Mouse (Mus musculus) 416B (cell line): Measurements from ENCODE around the gene Zdhhc1.

ENCODE experiments used
- DNase-seq: peaks from one replicate; pipeline ENCODE4 v3.0.0; 2011; ENCODE audit warnings: low read depth

The Zdhhc1 gene

DNA sequence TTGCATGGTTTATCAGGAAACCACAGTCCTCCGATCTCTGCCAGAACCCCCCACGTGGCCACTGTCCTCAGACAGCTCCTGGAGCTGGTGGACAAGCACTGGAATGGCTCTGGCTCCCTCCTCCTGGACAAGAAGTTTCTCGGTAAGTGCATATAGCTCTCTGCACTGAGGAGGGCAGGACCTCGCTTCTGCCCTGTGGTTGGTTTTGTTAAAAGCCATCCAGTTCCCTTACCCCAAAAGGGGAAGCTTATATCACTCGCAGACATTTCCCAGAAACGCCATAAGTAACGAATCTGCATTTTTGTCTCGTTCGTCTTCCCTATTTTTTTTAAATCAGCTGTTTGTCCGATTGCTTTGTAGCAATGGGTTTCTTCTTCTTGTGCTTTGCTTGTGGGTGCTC lies 41.5 kb downstream of the Zdhhc1 start:
- DNase-seq = peak; percentile 79

DNA sequence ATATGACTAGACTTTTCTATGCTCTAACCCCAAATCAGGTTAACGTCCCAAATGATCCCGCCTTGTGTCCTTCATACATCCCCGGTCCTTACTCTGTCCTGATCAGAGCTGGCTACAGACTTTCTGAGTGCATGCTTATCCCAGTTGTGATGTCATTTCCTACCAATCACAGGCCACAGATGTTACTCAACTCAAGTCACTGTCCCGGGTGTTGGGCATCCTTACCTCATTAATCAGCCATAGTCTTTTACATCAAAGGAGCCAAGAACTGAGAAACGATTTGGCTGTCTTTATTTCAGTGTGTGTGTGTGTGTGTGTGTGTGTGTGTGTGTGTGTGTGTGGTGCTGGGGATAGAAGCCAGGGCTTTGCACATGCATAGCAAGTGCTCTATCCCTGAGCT lies 42.6 kb downstream of the Zdhhc1 start:
- DNase-seq = peak; percentile 72

DNA sequence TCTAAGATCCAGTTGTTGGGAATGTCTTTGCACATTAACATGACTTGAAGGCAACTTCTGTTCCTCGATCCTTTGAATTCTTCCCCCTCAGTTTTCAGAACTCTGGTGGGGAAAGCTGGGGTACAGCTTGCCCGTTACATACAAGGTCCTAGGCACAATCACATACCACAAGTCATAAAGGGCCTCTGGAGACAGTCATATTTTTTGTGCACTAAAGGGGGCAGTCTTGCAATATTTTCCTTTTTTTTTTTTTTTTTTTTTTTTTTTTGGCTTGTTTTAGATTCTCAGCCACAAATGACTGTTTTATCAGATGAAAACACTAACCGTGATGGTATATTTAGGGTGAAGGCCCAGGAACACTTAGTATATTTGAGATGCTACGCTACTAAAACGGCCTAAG lies 43.4 kb downstream of the Zdhhc1 start:
- DNase-seq = peak; percentile 75

DNA sequence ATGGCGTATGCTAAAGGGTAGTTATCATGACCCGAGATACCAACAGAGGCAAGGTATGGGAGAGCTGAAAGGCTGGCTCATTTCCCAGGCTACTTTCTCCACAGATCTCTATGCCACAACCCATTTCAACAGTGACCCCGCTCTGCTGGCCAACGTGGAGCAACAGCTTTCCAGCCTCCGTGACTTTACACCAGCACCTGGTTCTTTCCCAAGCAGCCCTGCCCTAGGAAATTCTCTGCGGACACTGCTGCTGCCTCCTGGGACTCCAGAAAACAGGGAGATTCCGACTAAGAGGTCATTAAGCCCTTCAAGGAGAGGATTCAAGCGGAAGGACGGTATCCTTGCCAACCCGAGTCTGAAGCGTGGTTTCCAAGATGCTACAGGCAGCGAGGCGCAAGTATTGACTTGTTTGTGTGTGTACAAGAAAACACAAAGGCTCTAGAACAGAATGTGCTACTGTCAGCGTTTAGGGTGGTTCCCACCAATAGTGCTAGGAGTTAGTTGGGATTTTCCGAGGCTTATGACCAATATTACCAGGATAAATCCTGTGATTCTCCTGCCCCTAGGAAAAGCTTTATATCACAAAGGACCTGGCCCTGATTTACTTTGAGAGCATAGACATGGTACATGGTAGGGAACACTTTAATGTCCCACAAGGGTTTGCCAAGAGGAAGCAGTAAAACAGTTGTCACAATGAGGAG lies 44.6 kb downstream of the Zdhhc1 start:
- no peak for DNase-seq

DNA sequence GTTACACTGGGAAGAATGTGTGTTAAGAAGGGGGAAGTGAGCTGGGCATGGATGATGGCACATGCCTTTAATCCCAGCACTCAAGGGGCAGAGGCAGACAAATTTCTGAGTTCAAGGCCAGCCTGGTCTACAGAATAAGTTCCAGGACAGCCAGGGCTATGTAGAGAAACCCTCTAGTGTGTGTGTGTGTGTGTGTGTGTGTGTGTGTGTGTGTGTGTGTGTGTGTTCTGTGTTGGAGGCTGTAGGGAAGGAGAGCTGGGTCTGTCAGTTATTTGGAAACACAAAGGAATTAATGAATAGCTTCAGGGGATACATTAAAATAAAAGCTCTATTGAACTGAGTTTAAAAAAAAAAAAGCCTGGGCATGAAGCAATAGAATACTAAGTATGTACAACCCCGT lies 45.7 kb downstream of the Zdhhc1 start:
- no peak for DNase-seq

DNA sequence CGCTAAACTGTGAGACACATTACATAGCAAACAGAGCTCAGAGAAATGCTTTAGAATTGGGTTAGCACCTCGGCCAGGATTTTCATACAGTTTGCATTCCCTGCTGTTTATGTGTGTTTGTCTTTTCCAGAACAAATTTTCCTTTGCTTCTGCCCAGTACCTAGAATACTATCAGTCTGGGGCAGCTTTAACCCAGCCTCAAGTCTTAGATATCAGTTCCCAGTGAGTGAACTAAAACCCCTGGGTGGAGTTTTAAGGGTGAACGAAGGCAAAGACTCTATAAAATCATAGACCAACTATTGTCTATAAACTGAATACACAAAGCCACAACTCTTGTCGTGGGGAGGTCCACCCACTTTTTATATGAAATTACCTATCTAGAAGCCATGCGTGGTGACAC lies 48.1 kb downstream of the Zdhhc1 start:
- no peak for DNase-seq

DNA sequence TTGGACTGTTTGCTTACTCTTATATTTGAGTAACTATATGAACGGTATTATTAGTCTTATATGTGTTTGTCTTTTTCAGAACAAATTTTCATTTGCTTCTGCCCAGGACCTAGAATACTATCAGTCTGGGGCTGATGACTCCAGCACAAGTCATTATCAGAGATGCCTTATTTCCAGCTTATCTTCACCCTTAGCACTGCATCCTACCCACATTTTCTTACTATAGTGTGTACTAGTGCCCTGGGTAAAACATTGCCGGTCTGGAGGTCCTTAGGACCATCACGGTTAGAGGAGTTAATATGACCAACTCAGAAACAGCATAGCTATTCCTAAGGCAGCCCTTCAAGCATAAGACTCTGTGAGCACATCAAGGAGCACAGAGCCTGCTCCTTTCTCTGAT lies 48.5 kb downstream of the Zdhhc1 start:
- no peak for DNase-seq

DNA sequence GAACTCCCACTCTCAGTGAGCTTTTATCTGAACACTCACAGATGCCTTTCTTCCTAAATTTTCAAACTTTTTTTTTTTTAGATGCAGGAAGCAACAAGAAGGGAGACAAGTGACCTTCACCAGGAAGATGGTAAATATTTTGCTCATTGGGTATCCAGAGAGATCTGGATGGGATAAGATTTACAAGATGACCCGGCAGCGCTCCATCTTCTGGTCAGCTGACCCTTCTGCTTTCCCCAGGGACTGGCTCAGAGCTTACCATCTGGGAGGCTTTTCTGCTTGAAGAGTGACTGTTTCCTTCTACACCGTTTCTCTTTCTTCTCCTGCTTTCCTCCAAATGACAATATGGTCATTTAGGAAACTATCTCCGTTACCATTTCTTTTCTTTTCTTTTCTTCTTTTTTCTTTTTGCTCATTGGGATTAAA lies 50.6 kb downstream of the Zdhhc1 start:
- DNase-seq = no peak

DNA sequence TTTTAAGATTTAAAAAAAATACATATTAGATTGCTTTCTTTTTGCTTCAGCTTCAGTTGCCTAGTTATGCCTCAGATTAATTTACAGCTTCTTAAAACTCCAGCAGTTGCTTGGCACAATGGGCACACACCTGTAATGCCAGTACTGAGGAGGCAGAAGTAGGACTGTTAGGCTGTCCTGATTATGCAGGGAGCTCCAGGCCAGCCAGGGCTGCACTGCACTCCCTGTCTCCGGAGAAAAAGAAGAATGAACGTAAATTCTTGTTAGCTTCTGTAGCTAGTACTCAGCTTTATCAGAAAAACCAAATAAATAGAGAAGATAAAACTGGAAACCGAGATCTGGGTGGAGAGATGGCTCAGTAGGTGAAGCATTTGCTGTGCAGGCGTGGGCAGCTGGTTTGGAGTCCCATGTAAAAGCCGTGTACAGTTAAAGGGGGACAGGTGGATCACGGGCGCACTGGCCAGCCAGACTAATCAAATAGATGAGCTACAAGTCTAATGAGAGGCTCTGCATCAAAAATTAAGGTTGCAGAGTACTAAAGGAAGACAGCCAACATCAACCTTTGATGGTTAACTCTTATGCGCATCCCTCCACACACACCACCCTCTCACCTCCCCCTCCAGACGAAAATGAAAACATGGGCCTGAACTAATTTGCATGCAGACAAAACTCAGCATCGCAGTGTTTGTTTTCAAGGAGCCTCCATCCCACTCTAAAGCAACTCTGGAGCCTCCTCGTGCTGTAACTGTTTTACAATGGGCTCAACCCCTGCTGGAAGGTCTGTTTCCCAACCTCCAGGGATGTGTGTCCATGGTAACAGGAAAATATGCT lies 51.2 kb downstream of the Zdhhc1 start:
- no peak for DNase-seq

DNA sequence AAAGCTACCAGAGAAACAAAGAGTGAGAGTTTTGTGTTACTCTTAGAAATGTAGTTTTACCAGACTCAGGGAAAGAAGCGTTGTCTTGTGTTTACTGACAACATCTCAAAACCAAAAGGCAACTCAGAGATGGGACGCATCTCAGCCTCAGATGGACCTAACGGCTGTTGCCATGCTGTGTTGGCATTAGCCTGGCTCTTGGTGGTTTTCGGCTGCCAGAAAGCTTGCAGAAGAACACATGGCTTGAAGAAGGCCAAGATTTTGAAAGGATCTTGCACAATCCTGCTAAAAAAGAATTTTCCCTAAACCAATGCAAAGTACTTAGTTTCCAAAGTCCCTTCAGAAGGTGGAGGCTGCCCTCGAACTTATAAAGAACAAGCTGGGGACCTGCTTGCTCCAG lies 54.0 kb downstream of the Zdhhc1 start:
- DNase-seq = no peak

DNA sequence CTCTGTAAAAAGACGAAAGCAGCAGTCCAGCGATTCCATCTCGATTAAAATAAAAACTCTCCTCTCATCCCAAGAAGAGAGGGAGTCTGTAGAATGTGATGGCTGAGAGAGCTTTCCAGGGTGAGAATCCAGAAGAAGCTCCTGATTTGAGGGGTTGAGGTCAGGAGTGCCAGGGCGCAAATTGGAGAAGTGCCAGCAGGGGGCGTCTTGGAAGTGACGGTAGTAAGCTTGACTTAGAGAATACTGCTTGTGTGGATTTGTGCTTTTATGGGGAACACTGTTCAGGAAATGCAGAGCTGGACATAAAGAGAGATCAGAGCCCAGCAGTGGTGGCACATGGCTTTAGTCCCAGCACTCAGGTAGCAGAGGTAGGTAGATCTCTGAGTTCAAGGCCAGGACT lies 55.3 kb downstream of the Zdhhc1 start:
- peak; percentile 61 for DNase-seq

DNA sequence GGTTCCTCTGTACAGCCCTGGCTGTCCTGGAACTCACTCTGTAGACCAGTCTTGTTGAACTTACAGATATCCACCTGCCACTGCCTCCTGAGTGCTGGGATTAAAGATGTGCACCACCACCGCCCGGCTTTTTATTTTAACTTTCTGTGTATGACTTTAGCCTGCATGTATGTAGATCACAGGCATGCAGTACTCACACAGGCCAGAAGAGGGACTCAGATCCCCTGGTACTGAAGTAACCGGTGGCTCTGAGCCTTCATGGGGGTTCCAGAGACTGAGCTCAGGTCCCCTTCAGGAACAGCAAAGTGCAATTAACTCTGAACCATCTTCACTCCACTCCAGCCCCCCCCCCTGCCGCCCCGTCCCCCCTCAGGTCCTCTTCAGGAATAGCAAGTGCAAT lies 57.8 kb downstream of the Zdhhc1 start:
- peak; percentile 76 for DNase-seq

DNA sequence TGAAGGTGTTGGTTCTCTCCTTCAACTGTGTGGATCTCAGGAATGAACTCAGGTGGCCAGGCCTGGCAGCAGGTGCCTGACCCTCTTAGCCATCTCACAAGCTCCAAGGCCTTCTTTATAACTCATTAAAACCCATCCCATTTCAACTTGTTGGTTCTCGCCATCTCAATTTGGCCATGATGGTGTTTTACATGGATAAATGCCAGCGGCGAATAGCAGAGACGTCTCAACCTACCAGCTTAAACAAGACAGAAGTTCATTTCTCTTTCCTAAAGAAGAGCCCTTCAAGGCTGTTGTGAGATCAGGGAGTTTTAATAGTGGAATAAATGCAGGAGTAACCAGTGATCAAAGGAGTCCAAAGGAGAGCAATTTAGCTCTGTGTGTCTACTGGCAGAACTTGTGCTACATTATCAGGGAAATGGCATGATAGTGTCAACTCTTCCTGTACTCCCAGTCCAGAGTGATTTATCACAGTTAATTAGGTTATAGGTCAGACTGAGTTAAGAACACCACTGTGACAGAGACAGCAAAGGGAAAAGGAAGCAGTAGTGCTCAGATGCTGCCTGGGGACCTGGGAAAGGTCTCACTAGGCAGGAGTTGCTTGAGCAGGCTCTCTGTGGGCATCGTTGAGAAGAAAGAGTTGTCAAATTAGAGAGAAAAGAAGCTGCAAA lies 59.5 kb downstream of the Zdhhc1 start:
- DNase-seq = no peak

DNA sequence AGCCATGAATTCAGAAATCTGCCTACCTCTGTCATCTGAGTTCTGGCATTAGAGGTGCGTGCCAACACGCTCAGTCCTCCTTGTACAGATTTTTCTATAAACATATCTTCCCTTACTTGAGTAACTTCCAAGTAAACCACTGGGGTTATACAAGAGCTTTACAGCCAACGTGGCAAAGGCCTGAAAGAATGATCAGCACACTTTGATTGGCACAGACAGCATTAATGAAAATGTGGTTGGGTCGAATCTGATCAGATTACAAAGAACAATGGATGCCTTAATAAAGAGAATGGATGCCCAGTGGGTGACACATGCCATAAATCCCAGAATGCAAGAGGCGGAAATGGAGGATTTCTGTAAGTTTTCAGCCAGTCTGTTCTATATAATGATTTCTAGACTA lies 60.5 kb downstream of the Zdhhc1 start:
- no peak for DNase-seq

DNA sequence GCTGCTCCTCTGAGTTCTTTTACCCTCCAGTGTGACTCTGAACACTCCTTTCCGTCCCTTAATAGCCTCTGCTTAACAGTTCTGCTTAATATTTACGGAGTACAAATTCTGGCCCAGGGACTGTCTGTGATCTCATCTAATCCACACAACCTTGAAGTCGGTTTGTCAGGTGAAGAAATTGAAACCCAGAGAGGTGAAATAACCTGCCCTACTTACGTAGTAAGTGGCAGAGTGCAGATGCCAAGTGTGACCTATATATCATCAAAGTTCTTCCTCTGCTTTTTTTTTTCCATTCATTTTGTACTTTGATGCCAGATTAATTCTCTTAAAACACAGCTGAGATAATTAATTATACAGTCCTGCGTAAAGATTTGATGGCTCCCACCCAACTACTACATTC lies 62.6 kb downstream of the Zdhhc1 start:
- DNase-seq = no peak

DNA sequence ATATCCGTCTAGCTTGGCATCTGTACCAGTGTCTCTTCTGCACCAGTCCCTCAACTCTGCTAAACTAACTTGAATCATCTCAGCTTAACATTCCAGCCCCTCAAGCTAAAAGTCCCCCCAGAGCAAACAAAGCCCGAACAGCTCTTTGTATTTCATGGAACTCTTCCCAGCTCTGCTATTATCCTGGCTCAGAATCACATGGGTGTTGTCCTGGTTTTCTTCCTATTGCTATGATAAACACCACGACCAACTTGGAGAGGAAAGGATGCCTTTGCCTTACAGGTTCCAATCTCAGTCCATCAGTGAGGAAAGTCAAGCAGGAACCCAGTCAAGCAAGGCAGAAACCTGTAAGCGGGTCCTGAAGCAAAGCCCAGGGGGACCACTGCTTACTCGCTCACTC lies 63.2 kb downstream of the Zdhhc1 start:
- no peak for DNase-seq

DNA sequence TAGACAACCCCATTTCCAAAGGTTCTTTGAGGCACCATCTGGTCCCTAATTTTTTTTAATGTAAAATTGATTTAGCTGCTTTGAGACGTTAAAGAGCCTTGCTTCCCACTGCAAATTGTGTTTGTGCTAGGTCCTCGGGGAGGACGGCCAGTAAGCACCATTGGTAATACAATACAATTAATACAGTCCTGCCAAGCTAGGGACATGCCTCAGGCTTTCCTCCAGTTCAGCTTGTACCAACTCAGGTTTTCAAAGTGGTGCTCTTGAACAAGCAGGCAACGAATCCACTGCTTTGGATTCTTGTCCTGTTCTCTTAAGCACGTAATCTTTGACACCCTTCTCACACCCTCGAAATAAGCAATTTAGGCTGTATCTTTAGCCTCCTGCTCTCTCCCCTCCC lies 63.7 kb downstream of the Zdhhc1 start:
- no peak for DNase-seq

DNA sequence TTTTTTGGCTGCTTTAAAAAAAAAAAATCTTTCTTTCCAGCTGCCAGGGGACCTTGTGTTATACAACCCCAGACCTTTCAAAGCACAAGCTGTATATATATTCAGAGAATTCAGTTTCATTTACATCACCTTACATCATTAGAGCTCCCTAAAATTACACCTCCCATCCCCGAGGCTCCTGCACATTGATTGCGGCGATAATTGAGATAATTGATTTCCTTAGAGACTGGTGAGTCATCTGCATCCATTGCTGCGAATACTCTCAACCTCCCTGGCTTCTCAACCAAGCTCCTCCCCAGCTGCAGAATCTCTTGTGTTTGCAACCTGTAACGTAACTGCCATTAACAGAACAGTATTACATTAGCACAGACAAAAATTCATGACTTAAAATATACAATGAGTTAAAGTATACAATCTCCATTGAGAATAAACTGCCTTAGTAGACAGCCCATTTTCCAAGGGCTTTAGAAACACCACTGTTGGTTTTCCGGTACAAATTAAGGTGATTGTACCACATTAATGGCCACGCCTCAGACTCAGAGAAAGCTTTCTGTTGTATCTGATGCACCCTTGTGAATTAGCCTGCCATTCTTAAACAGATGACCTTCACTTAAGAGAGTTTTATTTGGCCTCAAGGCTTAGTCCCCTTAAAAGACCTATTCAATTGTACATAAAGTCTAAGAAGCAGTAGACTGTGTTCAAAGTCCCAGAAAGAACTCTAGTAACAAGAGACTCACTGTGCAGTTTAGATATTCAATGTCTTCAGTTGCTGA lies 64.8 kb downstream of the Zdhhc1 start:
- DNase-seq = no peak

DNA sequence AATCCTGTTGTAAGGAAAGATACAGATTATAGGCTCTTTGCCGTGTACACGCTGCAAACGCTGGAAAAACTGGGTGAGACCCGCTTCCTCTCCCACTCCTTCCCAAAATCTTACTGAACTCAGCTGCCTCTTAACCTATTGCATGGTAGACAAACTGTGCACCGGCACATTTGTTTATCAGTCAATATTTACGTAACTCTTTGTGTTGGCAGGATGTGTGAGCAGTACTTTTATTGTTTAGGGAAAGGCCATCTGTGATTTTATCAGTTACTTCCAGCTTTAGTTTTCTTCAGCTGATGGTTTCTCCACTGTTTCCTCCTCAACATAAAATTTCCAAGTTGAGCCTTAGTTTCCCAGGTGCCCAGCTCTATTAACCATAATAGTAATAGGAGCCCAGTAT lies 69.8 kb downstream of the Zdhhc1 start:
- DNase-seq = no peak
